Mouse (Mus musculus) intestine, embryonic 15.5 days (tissue): Measurements from ENCODE around the gene Phf12. TPM values are rescaled to one million over a fixed set of nuclear protein-coding genes. Genes with fewer than 3 reads are reported as not detected.
A peak's percentile ranks its signal among the peaks of the same experiment; 100 is the strongest.

ENCODE experiments used
- ATAC-seq: fragments of 200-750 bp; cut with Nextera tagmentation; 2 replicates; pipeline ENCODE4 v1.8.0; 2017; ENCODE audit warnings: moderate TSS enrichment, moderate library complexity
- H3K27ac ChIP-seq: fragments of 300-500 bp; sonication (generic); 2 replicates; pipeline ENCODE4 v1.5.1; 2015; ENCODE audit warnings: mild to moderate bottlenecking, inconsistent platforms
- H3K27me3 ChIP-seq: fragments of 300-500 bp; sonication (generic); replicated peaks from 2 replicates; pipeline ENCODE4 v1.6.1; 2015; ENCODE audit warnings: inconsistent platforms
- H3K36me3 ChIP-seq: fragments of 300-500 bp; sonication (generic); 2 replicates; pipeline ENCODE4 v1.6.1; 2015; ENCODE audit warnings: inconsistent platforms
- H3K4me1 ChIP-seq: fragments of 300-500 bp; sonication (generic); replicated peaks from 2 replicates; pipeline ENCODE4 v1.6.1; 2015; ENCODE audit warnings: inconsistent platforms
- H3K4me2 ChIP-seq: fragments of 300-500 bp; sonication (generic); replicated peaks from 2 replicates; pipeline ENCODE4 v1.6.1; 2015; ENCODE audit warnings: mild to moderate bottlenecking, inconsistent platforms
- H3K4me3 ChIP-seq: fragments of 300-500 bp; sonication (generic); replicated peaks from 2 replicates; pipeline ENCODE4 v1.5.1; 2015; ENCODE audit warnings: inconsistent platforms
- H3K9ac ChIP-seq: fragments of 300-500 bp; sonication (generic); 2 replicates; pipeline ENCODE4 v1.6.1; 2015; ENCODE audit warnings: inconsistent platforms
- H3K9me3 ChIP-seq: fragments of 300-500 bp; sonication (generic); 2 replicates; pipeline ENCODE4 v1.6.1; 2016; ENCODE audit warnings: inconsistent platforms
- WGBS: fragments of 180-500 bp; shearing (Covaris S2); methylation state at CpG from one replicate; pipeline ENCODE4 v1.1.7; 2015; 5-methylcytosine and 5-hydroxymethylcytosine counted together
- polyA plus RNA-seq: library from polyadenylated mRNA; unstranded; fragments of >200 nt; fragmentation: Nextera tagmentation; extraction: Ambion mirVana; gene quantifications from 2 replicates; pipeline ENCODE4 v1.2.1, GENCODE M21; 2015

The Phf12 gene
- polyA plus RNA-seq, 1 experiment from 2014 or later: 12.8 TPM

DNA sequence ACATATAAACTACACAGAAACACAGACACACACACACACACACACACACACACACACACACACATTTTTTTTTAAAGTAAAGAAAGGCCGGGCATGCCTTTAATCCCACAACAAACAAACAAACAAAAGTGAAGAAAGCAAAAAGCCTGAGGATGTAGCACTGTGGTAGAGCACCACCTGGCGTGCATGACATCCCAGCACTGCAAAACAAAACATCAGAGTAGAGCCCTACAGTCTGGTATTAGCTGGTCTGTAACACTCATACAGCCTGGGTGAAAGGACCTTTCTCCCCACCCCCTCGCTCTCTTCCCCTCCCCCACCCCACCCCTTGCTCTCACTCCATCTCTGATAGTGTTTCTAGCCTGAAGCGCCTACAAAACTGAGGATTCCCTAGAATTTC lies 6.7 kb upstream of the Phf12 start:
- ATAC-seq: no peak
- H3K27ac ChIP-seq: no peak overlapping the region
- 0 out of 2 replicates have a peak, but pooled peaks cover 5% of the 10 kb centered on the region for H3K4me1 ChIP-seq
- H3K4me3 ChIP-seq: no peak overlapping the region
- WGBS: 26% methylated on average over 4 of the region's 4 CpGs
- H3K27me3 ChIP-seq: peaks cover 41% of the 10 kb centered on the region
- H3K36me3 ChIP-seq: no peaks in the 10 kb centered on the region
- H3K9ac ChIP-seq: no peak overlapping the region
- no peaks in the 10 kb centered on the region for H3K9me3 ChIP-seq
- H3K4me2 ChIP-seq: no peak overlapping the region

DNA sequence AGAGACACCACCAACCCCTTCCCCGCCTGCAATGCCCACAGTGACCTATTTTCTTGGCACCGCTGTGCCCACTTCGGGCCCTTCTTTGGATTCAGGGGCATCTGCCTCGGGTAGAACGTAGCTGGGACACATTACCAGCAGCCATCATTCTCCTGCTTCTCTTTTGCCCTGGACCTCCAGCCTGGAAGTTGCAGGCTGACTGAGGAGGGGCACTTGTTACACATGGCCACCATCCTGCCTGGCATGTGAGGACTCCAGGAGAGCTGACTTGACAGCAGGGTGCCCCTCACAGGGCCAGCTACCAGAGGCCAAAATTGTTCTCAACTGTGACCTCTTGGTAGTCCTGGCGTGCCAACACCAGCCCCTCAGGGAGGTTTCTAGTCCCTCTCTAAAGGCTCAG lies 4.4 kb upstream of the Phf12 start:
- Histone ChIP-seq H3K4me2 (no peak overlapping the region), H3K36me3 (no peaks in the 10 kb centered on the region), H3K9ac (no peak overlapping the region), H3K4me1 (peaks cover 8% of the 10 kb centered on the region; the same call in 1 of the 2 replicates), H3K27me3 (peaks cover 34% of the 10 kb centered on the region), H3K27ac (no peak overlapping the region), H3K9me3 (no peaks in the 10 kb centered on the region), H3K4me3 (no peak overlapping the region)
- WGBS: 78% methylated on average over 6 of the region's 6 CpGs
- no peak for ATAC-seq

DNA sequence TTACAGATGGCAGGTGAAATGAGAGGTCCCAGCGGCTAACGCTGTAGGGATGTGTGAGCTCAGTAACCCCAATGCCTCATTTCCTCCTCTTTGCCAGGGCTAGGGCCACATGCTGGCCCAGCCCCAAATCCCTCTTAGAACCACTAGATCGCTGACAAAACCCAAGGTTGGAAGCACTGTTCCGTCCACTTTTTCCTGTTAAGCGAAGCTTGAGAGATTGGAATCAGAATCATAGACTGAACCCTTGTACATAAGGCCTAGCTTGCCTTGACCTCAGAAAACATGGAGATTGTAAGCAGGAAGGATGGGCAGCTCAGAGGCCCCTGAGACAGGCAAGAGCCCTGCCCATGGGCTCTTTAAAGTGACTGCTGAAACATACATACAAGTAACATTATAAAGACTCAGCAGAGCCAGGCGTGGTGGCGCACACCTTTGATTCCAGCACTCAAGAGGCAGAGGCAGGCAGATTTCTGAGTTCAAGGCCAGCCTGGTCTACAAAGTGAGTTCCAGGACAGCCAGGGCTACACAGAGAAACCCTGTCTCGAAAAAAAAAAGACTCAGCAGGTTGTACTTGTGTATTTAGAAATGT lies 3.2 kb upstream of the Phf12 start:
- Histone ChIP-seq H3K9ac (no peak overlapping the region), H3K9me3 (no peaks in the 10 kb centered on the region), H3K27me3 (peaks cover 28% of the 10 kb centered on the region), H3K4me2 (no peak overlapping the region), H3K4me1 (peaks cover 8% of the 10 kb centered on the region; the same call in 1 of the 2 replicates), H3K27ac (no peak overlapping the region), H3K36me3 (no peaks in the 10 kb centered on the region), H3K4me3 (no peak overlapping the region)
- ATAC-seq: no peak
- 81% methylated on average over 8 of the region's 8 CpGs for WGBS

DNA sequence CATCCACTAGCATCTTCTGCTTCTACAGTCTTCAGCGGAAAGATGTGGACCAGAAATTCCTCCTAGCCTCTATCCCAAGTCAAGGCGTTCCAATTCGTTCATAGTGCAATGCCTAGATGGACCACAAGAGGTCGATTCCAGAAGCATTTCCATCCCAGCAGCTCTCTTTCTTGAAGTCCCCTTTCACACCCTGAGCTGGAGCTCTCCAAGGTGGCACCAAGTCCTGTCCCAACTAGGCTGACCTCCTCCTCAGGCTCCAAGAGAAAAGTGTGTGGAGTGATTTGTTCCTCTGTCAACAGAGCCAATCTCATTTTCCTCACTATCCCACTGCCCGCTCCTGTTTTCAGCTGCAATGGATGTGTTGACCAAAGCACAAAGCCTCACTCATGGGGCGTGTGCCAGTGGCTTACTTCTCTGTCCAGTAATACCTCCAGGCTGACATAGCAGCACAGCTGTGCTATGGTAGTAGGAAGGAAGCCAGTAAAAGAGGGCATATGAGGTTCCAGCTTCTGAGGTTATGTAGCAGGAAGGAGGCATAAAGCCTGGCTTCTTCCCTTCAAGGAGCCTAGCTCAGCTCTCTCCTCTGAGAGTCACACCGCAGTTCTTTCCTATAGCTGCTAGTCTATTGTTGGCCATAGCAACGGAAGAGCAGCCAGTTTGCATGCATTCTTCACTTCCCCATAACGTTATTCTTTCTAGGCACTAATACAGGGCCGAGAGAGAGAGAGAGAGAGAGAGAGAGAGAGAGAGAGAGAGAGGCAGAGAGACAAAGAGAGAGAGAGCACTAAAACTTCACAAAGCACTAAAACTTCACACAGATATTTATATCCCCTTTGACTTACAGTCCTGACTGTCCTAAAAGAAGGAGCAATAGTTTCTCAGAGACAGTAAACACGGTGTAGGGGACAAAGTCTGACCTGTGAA lies 2.0 kb upstream of the Phf12 start:
- peaks cover 14% of the 10 kb centered on the region for H3K4me1 ChIP-seq
- no peak overlapping the region for H3K4me3 ChIP-seq
- no peaks in the 10 kb centered on the region for H3K9me3 ChIP-seq
- 36% methylated on average over 11 of the region's 11 CpGs for whole genome bisulfite sequencing
- peak overlapping the region; percentile 11; the same call in 1 of the 2 replicates for H3K4me2 ChIP-seq
- H3K27me3 ChIP-seq: peaks cover 24% of the 10 kb centered on the region
- H3K9ac ChIP-seq: no peak overlapping the region
- ATAC-seq: no peak
- no peaks in the 10 kb centered on the region for H3K36me3 ChIP-seq
- no peak overlapping the region for H3K27ac ChIP-seq

DNA sequence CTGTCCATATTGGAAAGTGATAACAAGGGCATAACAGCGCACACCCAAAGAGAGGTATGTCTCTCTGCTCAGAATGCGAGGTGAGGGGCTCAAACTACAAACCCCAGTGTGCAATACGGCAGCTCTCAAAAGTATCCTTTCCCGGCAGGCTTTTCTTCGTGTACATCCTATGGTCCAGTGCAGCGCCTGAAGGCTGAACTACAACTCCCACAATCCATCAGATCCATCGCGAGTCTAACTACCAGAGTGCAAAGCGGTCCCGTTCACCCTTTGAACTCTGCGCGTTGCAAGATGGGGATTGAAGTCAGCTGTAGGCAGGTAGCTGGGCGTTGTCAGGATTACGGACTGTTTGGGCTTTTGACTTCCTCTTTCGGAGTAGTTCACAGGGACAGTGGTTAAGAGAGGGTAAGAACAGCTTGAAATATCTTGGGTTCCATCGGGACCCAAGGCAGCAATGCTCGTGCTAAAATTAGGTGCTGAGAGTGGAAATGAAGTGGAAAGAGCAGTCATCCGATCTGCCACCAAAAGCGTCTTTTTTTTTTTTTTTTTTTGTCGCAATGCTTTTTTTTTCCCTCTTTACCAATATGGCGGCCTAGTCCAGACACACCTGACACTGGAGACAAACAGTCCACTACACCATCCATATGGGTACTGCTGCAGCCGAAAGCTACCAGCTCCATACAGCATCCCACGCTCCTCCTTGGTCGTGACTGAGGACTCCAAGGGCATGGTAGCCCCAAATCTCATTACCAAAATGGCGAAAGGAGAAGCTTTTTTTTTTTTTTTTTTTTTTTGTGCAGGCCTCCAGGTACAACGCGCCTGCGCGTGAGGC lies 729 bp upstream of the Phf12 start:
- ATAC-seq: peak; percentile 87
- Histone ChIP-seq H3K9ac (peak overlapping the region; percentile 36), H3K9me3 (no peaks in the 10 kb centered on the region), H3K4me1 (peaks cover 16% of the 10 kb centered on the region), H3K27ac (peak overlapping the region; percentile 97), H3K36me3 (no peaks in the 10 kb centered on the region), H3K27me3 (peaks cover 17% of the 10 kb centered on the region; the same call in 1 of the 2 replicates), H3K4me2 (peak overlapping the region; percentile 56), H3K4me3 (peak overlapping the region; percentile 100)
- under 1% methylated on average over 29 of the region's 29 CpGs for WGBS

DNA sequence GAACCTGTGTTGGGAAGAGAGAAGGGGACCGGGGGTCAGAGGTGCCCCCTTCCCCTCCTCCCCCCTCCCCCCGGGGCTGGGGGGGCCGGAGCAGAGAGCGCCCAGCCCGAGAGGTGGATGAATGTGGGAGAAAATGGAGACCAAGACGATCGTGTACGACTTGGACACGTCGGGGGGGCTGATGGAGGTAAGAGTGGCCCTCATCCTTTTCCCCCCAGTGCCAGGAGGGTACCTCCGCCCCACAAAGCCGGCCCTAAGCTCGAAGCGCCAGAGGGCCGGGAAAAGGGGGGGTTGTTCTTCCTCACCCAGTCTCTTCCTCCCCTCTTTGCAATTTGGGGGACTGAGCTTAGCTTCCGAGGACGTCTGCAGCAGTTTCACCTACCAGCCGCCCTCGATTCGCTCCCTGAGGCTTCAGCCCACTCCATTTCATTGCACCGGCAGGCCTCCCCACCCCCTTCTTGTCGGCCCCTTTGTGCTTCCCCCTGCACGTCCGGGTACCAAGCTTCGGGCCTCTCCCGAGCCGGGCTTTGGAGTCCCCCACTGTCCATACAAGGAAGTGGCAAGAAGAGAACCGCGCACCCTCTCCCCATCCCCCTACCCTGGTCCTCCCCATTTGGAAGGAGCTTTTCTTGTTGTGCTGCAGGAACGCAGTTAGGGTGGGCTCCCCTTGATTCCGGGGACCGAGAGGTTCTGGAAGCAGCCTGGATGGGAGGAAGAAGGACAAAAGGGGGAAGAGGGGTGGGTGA lies 810 bp downstream of the Phf12 start:
- peak overlapping the region; percentile 99 for H3K9ac ChIP-seq
- peak overlapping the region; percentile 81 for H3K4me2 ChIP-seq
- under 1% methylated on average over 30 of the region's 32 CpGs for WGBS
- peaks cover 16% of the 10 kb centered on the region for H3K4me1 ChIP-seq
- peak overlapping the region; percentile 94 for H3K27ac ChIP-seq
- H3K4me3 ChIP-seq: peak overlapping the region; percentile 100
- no peak for ATAC-seq
- H3K36me3 ChIP-seq: no peaks in the 10 kb centered on the region
- H3K9me3 ChIP-seq: no peaks in the 10 kb centered on the region
- H3K27me3 ChIP-seq: peaks cover 2% of the 10 kb centered on the region; the same call in 1 of the 2 replicates

DNA sequence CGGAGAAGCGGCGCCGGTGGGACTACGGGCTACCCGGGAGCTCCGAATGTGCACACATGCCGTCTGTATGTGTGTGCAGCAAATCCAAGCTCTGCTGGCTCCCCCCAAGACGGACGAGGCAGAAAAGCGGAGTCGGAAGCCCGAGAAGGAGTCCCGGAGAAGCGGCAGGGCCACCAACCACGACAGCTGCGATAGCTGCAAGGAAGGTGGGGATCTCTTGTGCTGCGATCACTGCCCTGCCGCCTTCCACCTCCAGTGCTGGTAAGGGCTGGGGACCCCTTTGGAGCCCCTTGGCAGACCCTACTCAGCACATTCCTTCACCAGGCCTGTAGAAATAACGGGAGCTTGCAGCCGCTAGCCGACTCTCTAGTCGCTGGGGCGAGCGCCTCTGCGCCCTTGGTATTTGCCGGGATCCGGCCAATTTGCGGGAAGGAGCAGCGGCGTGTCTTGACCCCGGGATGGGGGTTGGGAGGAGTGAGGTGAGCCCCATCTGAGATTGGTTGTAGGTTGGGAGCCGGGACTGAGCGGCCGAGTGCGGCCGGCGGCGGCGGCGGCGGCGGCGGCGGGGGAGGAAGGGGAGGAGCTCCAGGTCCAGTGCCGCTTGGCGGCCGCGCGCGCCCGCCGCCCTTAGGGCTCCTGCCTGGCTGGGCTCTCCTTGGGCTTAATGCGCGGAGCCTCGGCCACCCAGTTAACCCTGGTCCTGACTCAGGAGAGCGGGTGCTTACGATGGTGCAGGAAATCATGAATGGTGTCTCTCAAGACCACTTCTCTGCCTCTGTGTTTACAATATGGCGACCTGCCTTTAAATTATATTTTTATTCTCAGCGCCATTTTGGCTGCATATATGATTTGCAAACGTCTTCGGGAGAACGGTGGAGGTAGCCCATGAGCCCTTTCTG lies 1.6 kb downstream of the Phf12 start:
- Histone ChIP-seq H3K4me3 (peak overlapping the region; percentile 100), H3K9ac (peak overlapping the region; percentile 99), H3K27me3 (peaks cover under 1% of the 10 kb centered on the region; the same call in 1 of the 2 replicates), H3K4me2 (peak overlapping the region; percentile 81), H3K27ac (peak overlapping the region; percentile 94), H3K9me3 (no peaks in the 10 kb centered on the region), H3K4me1 (peaks cover 16% of the 10 kb centered on the region), H3K36me3 (no peaks in the 10 kb centered on the region)
- peak; percentile 9; the same call in 1 of the 2 replicates for ATAC-seq
- WGBS: under 1% methylated on average over 56 of the region's 63 CpGs

DNA sequence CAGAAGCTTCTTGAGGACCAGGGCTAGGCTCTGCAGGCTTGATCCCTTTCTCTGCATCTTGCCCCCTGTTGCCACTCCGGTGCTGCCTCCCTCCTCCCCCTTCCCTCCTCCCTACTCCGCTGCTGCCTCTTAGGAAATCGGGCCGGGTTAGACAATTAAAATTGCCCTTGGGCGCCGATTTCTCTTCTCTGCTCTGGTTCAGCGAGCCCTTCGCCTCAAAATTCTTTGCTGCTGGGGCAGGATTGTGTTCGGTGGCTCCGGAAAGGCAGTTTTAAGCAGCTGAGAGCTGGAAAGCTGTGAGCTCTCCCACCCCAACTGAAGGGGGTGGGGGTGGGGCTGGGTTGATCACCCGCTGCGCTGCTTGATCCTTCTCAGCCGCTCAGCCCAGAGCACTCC lies 2.3 kb downstream of the Phf12 start:
- Histone ChIP-seq H3K4me1 (peaks cover 16% of the 10 kb centered on the region), H3K36me3 (no peaks in the 10 kb centered on the region), H3K27me3 (no peaks in the 10 kb centered on the region), H3K4me3 (peak overlapping the region; percentile 100), H3K9me3 (no peaks in the 10 kb centered on the region), H3K27ac (peak overlapping the region; percentile 94), H3K4me2 (peak overlapping the region; percentile 81), H3K9ac (peak overlapping the region; percentile 99)
- ATAC-seq: no peak
- 1% methylated on average over 13 of the region's 13 CpGs for WGBS

DNA sequence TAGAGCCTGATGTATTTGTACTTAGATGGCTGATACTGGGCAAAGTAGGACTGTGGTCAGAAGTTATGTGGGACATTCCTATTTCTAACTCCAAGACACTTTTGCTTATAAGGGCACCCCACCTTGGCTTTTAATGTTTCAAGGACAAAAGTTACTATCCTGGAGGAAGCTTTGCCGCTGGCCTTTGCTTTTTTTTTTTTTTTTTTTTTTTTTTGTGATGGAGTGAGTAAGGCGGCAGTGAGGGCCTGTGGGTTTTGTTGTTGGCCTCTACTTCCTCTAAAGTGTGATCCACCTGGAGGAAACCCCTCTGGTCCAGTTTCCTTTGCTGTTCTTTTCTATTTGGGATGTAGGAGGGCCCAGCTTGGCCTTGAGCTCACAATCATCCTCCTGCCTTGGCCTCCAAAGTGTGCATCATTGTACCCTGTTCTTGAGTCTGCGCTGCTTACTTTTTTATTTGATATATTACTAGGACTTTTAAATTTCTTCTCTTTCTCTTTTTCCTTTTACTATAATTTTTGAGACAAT lies 3.0 kb downstream of the Phf12 start:
- no peaks in the 10 kb centered on the region for H3K9me3 ChIP-seq
- 74% methylated on average over 3 of the region's 3 CpGs for WGBS
- ATAC-seq: no peak
- peaks cover 13% of the 10 kb centered on the region for H3K4me1 ChIP-seq
- H3K4me2 ChIP-seq: peak overlapping the region; percentile 81
- peak overlapping the region; percentile 100 for H3K4me3 ChIP-seq
- no peaks in the 10 kb centered on the region for H3K27me3 ChIP-seq
- no peaks in the 10 kb centered on the region for H3K36me3 ChIP-seq
- H3K9ac ChIP-seq: peak overlapping the region; percentile 99; the same call in 1 of the 2 replicates
- 0 out of 2 replicates have a peak overlapping the region, but pooled peaks have one; percentile 94 for H3K27ac ChIP-seq

DNA sequence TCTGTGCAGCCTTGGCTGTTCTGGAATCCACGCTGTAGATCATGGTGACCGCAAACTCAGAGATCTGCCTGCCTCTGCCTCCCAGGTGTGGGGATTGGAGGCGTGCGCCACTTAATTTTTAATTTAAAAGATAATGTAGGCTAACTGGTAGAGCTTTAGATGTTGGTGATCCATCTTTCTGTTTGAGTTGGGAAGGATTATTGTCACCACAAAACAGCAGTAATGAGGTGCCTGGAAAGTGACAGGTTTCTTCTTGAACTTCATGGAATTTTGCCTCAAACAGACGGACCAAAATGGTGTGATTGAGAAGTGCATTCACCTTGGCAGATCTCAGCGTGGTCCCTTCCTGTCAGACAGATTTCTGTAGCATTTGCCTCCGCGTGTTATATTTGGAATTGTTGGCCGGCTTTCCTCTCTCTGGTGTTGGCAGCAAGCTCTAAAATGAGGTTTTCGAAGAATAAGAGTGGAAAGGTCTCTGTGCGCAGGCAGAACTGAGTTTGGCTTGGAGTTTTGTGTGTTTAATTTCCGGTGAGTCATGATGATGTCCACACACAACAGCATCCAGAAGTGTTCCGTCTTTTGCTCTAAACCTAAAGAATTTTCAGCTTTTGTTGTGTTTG lies 6.6 kb downstream of the Phf12 start:
- 89% methylated on average over 13 of the region's 13 CpGs for WGBS
- Histone ChIP-seq H3K27me3 (no peaks in the 10 kb centered on the region), H3K4me3 (no peak overlapping the region), H3K9me3 (no peaks in the 10 kb centered on the region), H3K4me2 (no peak overlapping the region), H3K36me3 (no peaks in the 10 kb centered on the region; the same call in 1 of the 2 replicates), H3K9ac (no peak overlapping the region), H3K27ac (no peak overlapping the region), H3K4me1 (peaks cover 8% of the 10 kb centered on the region)
- no peak for ATAC-seq
